Mouse (Mus musculus): Measurements from ENCODE around the gene Ankrd13d. TPM values are rescaled to one million over a fixed set of nuclear protein-coding genes. Genes with fewer than 3 reads are reported as not detected.
A peak's percentile ranks its signal among the peaks of the same experiment; 100 is the strongest.

Ankrd13d gene
- polyA plus RNA-seq, 1 experiment from 2014 or later, result 2.0 TPM

GRCm38 (mm10) chr19:4247010-4247409, 35.9 kb downstream of the Ankrd13d start:
- Histone ChIP-seq H3K9ac (replicated peaks; ENCODE audit: low read depth) (no peak overlapping the region), H3K27me3 (replicated peaks; ENCODE audit: insufficient read depth, low read length) (no peaks in the 10 kb centered on the region), H3K4me2 (replicated peaks; ENCODE audit: low read depth, low read length) (no peak overlapping the region), H3K4me1 (ENCODE audit: insufficient read depth, low read depth, low read length) (no peaks in the 10 kb centered on the region), H3K36me3 (ENCODE audit: insufficient read depth, low read length) (no peaks in the 10 kb centered on the region), H3K27ac (ENCODE audit: low read length) (no peak overlapping the region), H3K4me3 (ENCODE audit: low read depth, low read length) (no peak overlapping the region), H3K9me3 (ENCODE audit: low read length) (no peaks in the 10 kb centered on the region)
- no peak for ATAC-seq
- peak; percentile 50; the same call in 1 of the 2 replicates for TF ChIP-seq CTCF (IDR thresholded peaks at IDR 0.05)
- TF ChIP-seq EP300 (IDR thresholded peaks at IDR 0.05), result no peak
- WGBS, result 59% methylated on average over 1 of the region's 1 CpGs
- DNase-seq (ENCODE audit: low spot score), result no peak

GRCm38 (mm10) chr19:4244775-4245174, 38.2 kb downstream of the Ankrd13d start:
- 76% methylated on average over 6 of the region's 6 CpGs for WGBS
- Histone ChIP-seq H3K36me3 (ENCODE audit: insufficient read depth, low read length) (no peaks in the 10 kb centered on the region), H3K4me2 (replicated peaks; ENCODE audit: low read depth, low read length) (no peak overlapping the region), H3K4me1 (ENCODE audit: insufficient read depth, low read depth, low read length) (no peaks in the 10 kb centered on the region), H3K9me3 (ENCODE audit: low read length) (no peaks in the 10 kb centered on the region), H3K27me3 (replicated peaks; ENCODE audit: insufficient read depth, low read length) (no peaks in the 10 kb centered on the region), H3K9ac (replicated peaks; ENCODE audit: low read depth) (no peak overlapping the region), H3K27ac (ENCODE audit: low read length) (no peak overlapping the region), H3K4me3 (ENCODE audit: low read depth, low read length) (no peak overlapping the region)
- DNase-seq (ENCODE audit: low spot score) (no peak), ATAC-seq (no peak)
- TF ChIP-seq EP300 (IDR thresholded peaks at IDR 0.05), result no peak
- TF ChIP-seq CTCF (IDR thresholded peaks at IDR 0.05), result no peak

GRCm38 (mm10) chr19:4242416-4242815, 40.5 kb downstream of the Ankrd13d start:
- Histone ChIP-seq H3K4me2 (replicated peaks; ENCODE audit: low read depth, low read length) (no peak overlapping the region), H3K9me3 (ENCODE audit: low read length) (no peaks in the 10 kb centered on the region), H3K27me3 (replicated peaks; ENCODE audit: insufficient read depth, low read length) (no peaks in the 10 kb centered on the region), H3K9ac (replicated peaks; ENCODE audit: low read depth) (no peak overlapping the region), H3K4me1 (ENCODE audit: insufficient read depth, low read depth, low read length) (no peaks in the 10 kb centered on the region), H3K27ac (ENCODE audit: low read length) (no peak overlapping the region), H3K4me3 (ENCODE audit: low read depth, low read length) (no peak overlapping the region), H3K36me3 (ENCODE audit: insufficient read depth, low read length) (no peaks in the 10 kb centered on the region)
- ATAC-seq, result no peak
- 60% methylated on average over 3 of the region's 3 CpGs for WGBS
- no peak for DNase-seq (ENCODE audit: low spot score)
- TF ChIP-seq CTCF (IDR thresholded peaks at IDR 0.05) (peak; percentile 34), EP300 (IDR thresholded peaks at IDR 0.05) (no peak)

GRCm38 (mm10) chr19:4240247-4240668, 42.7 kb downstream of the Ankrd13d start:
- TF ChIP-seq EP300 (IDR thresholded peaks at IDR 0.05) (no peak), CTCF (IDR thresholded peaks at IDR 0.05) (no peak)
- Histone ChIP-seq H3K4me2 (replicated peaks; ENCODE audit: low read depth, low read length) (no peak overlapping the region), H3K4me3 (ENCODE audit: low read depth, low read length) (no peak overlapping the region), H3K27me3 (replicated peaks; ENCODE audit: insufficient read depth, low read length) (no peaks in the 10 kb centered on the region), H3K9me3 (ENCODE audit: low read length) (no peaks in the 10 kb centered on the region), H3K4me1 (ENCODE audit: insufficient read depth, low read depth, low read length) (no peaks in the 10 kb centered on the region), H3K9ac (replicated peaks; ENCODE audit: low read depth) (no peak overlapping the region), H3K27ac (ENCODE audit: low read length) (no peak overlapping the region), H3K36me3 (ENCODE audit: insufficient read depth, low read length) (no peaks in the 10 kb centered on the region)
- 50% methylated on average over 8 of the region's 8 CpGs for WGBS
- DNase-seq (ENCODE audit: low spot score), result no peak
- no peak for ATAC-seq

- Histone ChIP-seq H3K9ac (replicated peaks; ENCODE audit: low read depth) (no peak overlapping the region), H3K4me3 (ENCODE audit: low read depth, low read length) (no peak overlapping the region), H3K27ac (ENCODE audit: low read length) (no peak overlapping the region), H3K4me1 (ENCODE audit: insufficient read depth, low read depth, low read length) (peaks cover 4% of the 10 kb centered on the region; the same call in 1 of the 2 replicates), H3K4me2 (replicated peaks; ENCODE audit: low read depth, low read length) (no peak overlapping the region), H3K27me3 (replicated peaks; ENCODE audit: insufficient read depth, low read length) (no peaks in the 10 kb centered on the region), H3K9me3 (ENCODE audit: low read length) (no peaks in the 10 kb centered on the region), H3K36me3 (ENCODE audit: insufficient read depth, low read length) (no peaks in the 10 kb centered on the region)
- no peak for TF ChIP-seq CTCF (IDR thresholded peaks at IDR 0.05)
- TF ChIP-seq EP300 (IDR thresholded peaks at IDR 0.05), result no peak
- ATAC-seq (no peak), DNase-seq (ENCODE audit: low spot score) (no peak)
- 69% methylated on average over 4 of the region's 4 CpGs for WGBS
Observed at GRCm38 (mm10) chr19:4234548-4234947, 48.4 kb downstream of the Ankrd13d start.

GRCm38 (mm10) chr19:4232651-4233050, 50.3 kb downstream of the Ankrd13d start:
- DNase-seq (ENCODE audit: low spot score) (no peak), ATAC-seq (no peak)
- Histone ChIP-seq H3K9me3 (ENCODE audit: low read length) (no peaks in the 10 kb centered on the region), H3K36me3 (ENCODE audit: insufficient read depth, low read length) (no peaks in the 10 kb centered on the region), H3K4me1 (ENCODE audit: insufficient read depth, low read depth, low read length) (peaks cover 4% of the 10 kb centered on the region; the same call in 1 of the 2 replicates), H3K27me3 (replicated peaks; ENCODE audit: insufficient read depth, low read length) (no peaks in the 10 kb centered on the region), H3K27ac (ENCODE audit: low read length) (peak overlapping the region; percentile 95), H3K4me2 (replicated peaks; ENCODE audit: low read depth, low read length) (peak overlapping the region; percentile 68), H3K4me3 (ENCODE audit: low read depth, low read length) (no peak overlapping the region), H3K9ac (replicated peaks; ENCODE audit: low read depth) (0 out of 2 replicates have a peak overlapping the region, but pooled peaks have one; percentile 51)
- TF ChIP-seq EP300 (IDR thresholded peaks at IDR 0.05) (no peak), CTCF (IDR thresholded peaks at IDR 0.05) (no peak)
- 67% methylated on average over 7 of the region's 7 CpGs for WGBS

- Histone ChIP-seq H3K27me3 (replicated peaks; ENCODE audit: insufficient read depth, low read length) (no peaks in the 10 kb centered on the region), H3K36me3 (ENCODE audit: insufficient read depth, low read length) (no peaks in the 10 kb centered on the region), H3K4me2 (replicated peaks; ENCODE audit: low read depth, low read length) (peak overlapping the region; percentile 68), H3K9ac (replicated peaks; ENCODE audit: low read depth) (peak overlapping the region; percentile 51), H3K4me3 (ENCODE audit: low read depth, low read length) (peak overlapping the region; percentile 49), H3K4me1 (ENCODE audit: insufficient read depth, low read depth, low read length) (peaks cover 7% of the 10 kb centered on the region; the same call in 1 of the 2 replicates), H3K9me3 (ENCODE audit: low read length) (no peaks in the 10 kb centered on the region), H3K27ac (ENCODE audit: low read length) (peak overlapping the region; percentile 95)
- DNase-seq (ENCODE audit: low spot score) (peak; percentile 85), ATAC-seq (peak; percentile 60)
- WGBS, result 28% methylated on average over 2 of the region's 2 CpGs
- no peak for TF ChIP-seq EP300 (IDR thresholded peaks at IDR 0.05)
- TF ChIP-seq CTCF (IDR thresholded peaks at IDR 0.05), result no peak; the same call in 1 of the 2 replicates
Observed at GRCm38 (mm10) chr19:4232186-4232572, 50.8 kb downstream of the Ankrd13d start.
